Mouse (Mus musculus) adrenal gland, postnatal 14 days (tissue): ENCODE data around the gene Myh9. TPM values are rescaled to one million over a fixed set of nuclear protein-coding genes. Genes with fewer than 3 reads are reported as not detected.

Experiments used
- DNase-seq: peaks from one replicate; pipeline ENCODE4 v3.0.0; 2021; ENCODE audit warnings: mixed read lengths
- total RNA-seq: library from RNA; stranded (reverse); gene quantifications from 2 replicates; pipeline ENCODE4 v1.2.3, GENCODE M21; 2021

Myh9 gene
- total RNA-seq, 1 experiment from 2014 or later = 280 TPM

GRCm38 (mm10) chr15:77828910-77829309 lies 13.1 kb downstream of the Myh9 start:
- no peak for DNase-seq

GRCm38 (mm10) chr15:77828242-77828641 lies 13.7 kb downstream of the Myh9 start:
- DNase-seq = no peak

- no peak for DNase-seq
These were observed 14.2 kb downstream of the Myh9 start for GRCm38 (mm10) chr15:77827794-77828193.

GRCm38 (mm10) chr15:77827379-77827778 lies 14.6 kb downstream of the Myh9 start:
- DNase-seq = no peak

- DNase-seq = peak; percentile 72
These were observed 16.6 kb downstream of the Myh9 start for GRCm38 (mm10) chr15:77825382-77825781.

GRCm38 (mm10) chr15:77824321-77824720 lies 17.7 kb downstream of the Myh9 start:
- no peak for DNase-seq

- DNase-seq = peak; percentile 72
These were observed 18.3 kb downstream of the Myh9 start for GRCm38 (mm10) chr15:77823634-77824033.

GRCm38 (mm10) chr15:77823196-77823595 lies 18.8 kb downstream of the Myh9 start:
- DNase-seq = no peak

- no peak for DNase-seq
These were observed 19.3 kb downstream of the Myh9 start for GRCm38 (mm10) chr15:77822671-77823070.

GRCm38 (mm10) chr15:77822057-77822466 lies 19.9 kb downstream of the Myh9 start:
- peak; percentile 9 for DNase-seq

- DNase-seq = peak; percentile 73
These were observed 20.6 kb downstream of the Myh9 start for GRCm38 (mm10) chr15:77821424-77821823.

GRCm38 (mm10) chr15:77820480-77821163 lies 21.4 kb downstream of the Myh9 start:
- no peak for DNase-seq

- peak; percentile 76 for DNase-seq
These were observed 22.0 kb downstream of the Myh9 start for GRCm38 (mm10) chr15:77819894-77820387.

- no peak for DNase-seq
These were observed 23.3 kb downstream of the Myh9 start for GRCm38 (mm10) chr15:77818556-77819158.

- no peak for DNase-seq
These were observed 24.6 kb downstream of the Myh9 start for GRCm38 (mm10) chr15:77817417-77817816.

GRCm38 (mm10) chr15:77816601-77816950 lies 25.4 kb downstream of the Myh9 start:
- no peak for DNase-seq

GRCm38 (mm10) chr15:77815867-77816600 lies 25.9 kb downstream of the Myh9 start:
- peak; percentile 49 for DNase-seq

- no peak for DNase-seq
These were observed 28.2 kb downstream of the Myh9 start for GRCm38 (mm10) chr15:77813639-77814375.

- DNase-seq = no peak
These were observed 29.4 kb downstream of the Myh9 start for GRCm38 (mm10) chr15:77812578-77812977.

GRCm38 (mm10) chr15:77811099-77811760 lies 30.7 kb downstream of the Myh9 start:
- no peak for DNase-seq

GRCm38 (mm10) chr15:77810416-77811098 lies 31.4 kb downstream of the Myh9 start:
- no peak for DNase-seq
